Mouse (Mus musculus): ENCODE results near the gene Zfp932. TPM values are rescaled to one million over a fixed set of nuclear protein-coding genes. Genes with fewer than 3 reads are reported as not detected.

The Zfp932 gene
- polyA plus RNA-seq (2014; fragmentation: Illumina TruSeq; extraction: RNeasy Lipid Tissue Mini Kit (QIAGEN cat#74804); ENCODE audit: low read depth, low replicate concordance): 34.7 TPM

DNA sequence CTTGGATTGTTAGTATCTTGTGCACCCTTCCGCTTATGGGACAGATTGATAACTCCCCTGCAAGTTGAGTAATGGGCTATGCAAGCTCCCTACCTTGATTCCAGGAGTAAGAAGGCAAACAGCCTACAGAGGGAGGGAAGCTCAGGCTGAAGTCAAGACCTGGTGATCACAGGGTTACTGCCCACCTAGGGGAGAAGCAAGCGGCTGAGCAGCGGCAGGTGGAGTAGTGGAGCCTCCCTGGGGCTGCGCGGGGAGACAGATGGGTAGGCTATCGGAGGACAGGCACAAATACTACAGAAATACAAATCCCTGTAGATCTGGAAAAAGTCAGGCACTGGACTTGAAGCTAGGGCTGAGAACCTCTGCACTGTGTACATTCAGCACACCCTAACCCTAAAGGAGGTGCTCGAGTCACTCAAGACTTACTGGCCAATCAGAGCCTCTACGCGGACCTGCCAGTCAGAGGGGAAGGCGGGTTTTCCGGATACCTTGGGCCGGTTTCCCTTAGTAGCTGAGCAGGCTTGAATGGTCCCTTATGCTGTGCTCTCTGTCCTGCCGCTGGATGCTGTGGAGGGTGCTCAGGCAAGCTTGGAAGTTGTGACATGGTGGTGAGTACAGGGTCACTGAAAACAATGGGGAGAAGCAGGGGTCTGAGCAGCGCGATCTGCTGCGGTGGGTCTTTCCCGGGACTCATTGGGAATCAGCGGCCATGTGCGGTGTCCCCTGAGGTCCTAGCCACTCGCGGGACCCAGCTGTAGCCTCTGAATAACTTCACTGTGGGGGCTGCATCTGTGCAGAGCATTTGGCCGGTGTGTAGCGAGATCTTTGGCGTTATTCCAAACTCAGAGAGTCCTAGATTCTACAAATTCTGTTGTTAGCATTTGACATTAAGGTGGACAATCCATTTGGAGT lies at the start of gene Zfp932:
Zfp932 (plus strand) TSS at position 496 of the 912 bp plus-strand sequence.

Other genes with a start within 250 kb of the Zfp932 start
- 8.3 TPM for gene 4930522L14Rik, start 244.6 kb upstream of the Zfp932 start, polyA plus RNA-seq (2014; fragmentation: Illumina TruSeq; extraction: RNeasy Lipid Tissue Mini Kit (QIAGEN cat#74804); ENCODE audit: low read depth, low replicate concordance)
- 12.3 TPM for gene Gm15446, start 73.1 kb upstream of the Zfp932 start, polyA plus RNA-seq (2014; fragmentation: Illumina TruSeq; extraction: RNeasy Lipid Tissue Mini Kit (QIAGEN cat#74804); ENCODE audit: low read depth, low replicate concordance)
- 2.5 TPM for gene Gm17655, start 76.0 kb downstream of the Zfp932 start, polyA plus RNA-seq (2014; fragmentation: Illumina TruSeq; extraction: RNeasy Lipid Tissue Mini Kit (QIAGEN cat#74804); ENCODE audit: low read depth, low replicate concordance)
- 1.4 TPM for gene Gm35315, start 97.9 kb downstream of the Zfp932 start, polyA plus RNA-seq (2014; fragmentation: Illumina TruSeq; extraction: RNeasy Lipid Tissue Mini Kit (QIAGEN cat#74804); ENCODE audit: low read depth, low replicate concordance)
- gene Plcxd1, start 103.4 kb downstream of the Zfp932 start, polyA plus RNA-seq (2014; fragmentation: Illumina TruSeq; extraction: RNeasy Lipid Tissue Mini Kit (QIAGEN cat#74804); ENCODE audit: low read depth, low replicate concordance): 3.5 TPM
- 23.2 TPM for gene Gtpbp6, start 111.7 kb downstream of the Zfp932 start, polyA plus RNA-seq (2014; fragmentation: Illumina TruSeq; extraction: RNeasy Lipid Tissue Mini Kit (QIAGEN cat#74804); ENCODE audit: low read depth, low replicate concordance)
- gene Zfp605, start 113.6 kb downstream of the Zfp932 start, polyA plus RNA-seq (2014; fragmentation: Illumina TruSeq; extraction: RNeasy Lipid Tissue Mini Kit (QIAGEN cat#74804); ENCODE audit: low read depth, low replicate concordance): 5.6 TPM
- 30.0 TPM for gene Chfr, start 139.3 kb downstream of the Zfp932 start, polyA plus RNA-seq (2014; fragmentation: Illumina TruSeq; extraction: RNeasy Lipid Tissue Mini Kit (QIAGEN cat#74804); ENCODE audit: low read depth, low replicate concordance)
- 20.7 TPM for gene Golga3, start 180.2 kb downstream of the Zfp932 start, polyA plus RNA-seq (2014; fragmentation: Illumina TruSeq; extraction: RNeasy Lipid Tissue Mini Kit (QIAGEN cat#74804); ENCODE audit: low read depth, low replicate concordance)
- 20.8 TPM for gene Ankle2, start 234.5 kb downstream of the Zfp932 start, polyA plus RNA-seq (2014; fragmentation: Illumina TruSeq; extraction: RNeasy Lipid Tissue Mini Kit (QIAGEN cat#74804); ENCODE audit: low read depth, low replicate concordance)